Mouse (Mus musculus): ENCODE measurements around the gene Ccdc15. TPM values are rescaled to one million over a fixed set of nuclear protein-coding genes. Genes with fewer than 3 reads are reported as not detected.

Gene Ccdc15
- polyA plus RNA-seq, 1 experiment from 2014 or later, result 8.0 TPM

DNA sequence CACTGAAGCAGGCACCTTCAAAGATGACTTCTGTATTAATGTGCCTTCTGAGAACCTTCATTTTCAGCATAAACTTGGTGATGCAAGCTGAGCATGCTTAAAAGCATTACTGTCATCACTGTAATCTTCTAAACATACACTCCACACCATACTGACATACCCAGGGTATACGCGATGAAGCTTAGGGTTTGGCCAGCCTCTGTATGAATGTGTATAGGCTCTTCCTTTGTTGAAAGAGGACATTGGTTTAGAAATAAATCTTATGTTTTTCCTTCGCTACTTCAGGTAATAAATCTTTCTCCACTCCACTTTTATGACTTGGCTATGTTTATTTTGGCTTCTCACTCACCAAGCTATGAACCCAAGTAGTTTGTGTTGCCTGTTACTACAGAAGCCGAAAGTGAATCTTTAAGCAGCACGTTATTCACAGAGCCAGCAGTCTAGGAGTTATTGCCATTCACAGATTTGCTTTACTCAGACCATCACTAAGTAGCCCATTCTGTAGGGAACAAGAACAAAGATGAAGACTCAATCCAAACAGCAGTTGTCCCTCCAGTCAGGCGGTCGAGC is 23.1 kb upstream of the Ccdc15 start:
- WGBS, result 90% methylated on average over 7 of the region's 7 CpGs
- Histone ChIP-seq H3K27ac (replicated peaks; ENCODE audit: low read depth, low read length) (no peak overlapping the region), H3K9me3 (replicated peaks; ENCODE audit: control insufficient read depth, low read length) (no peaks in the 10 kb centered on the region), H3K9ac (replicated peaks; ENCODE audit: low read length) (no peak overlapping the region), H3K4me1 (ENCODE audit: control insufficient read depth, insufficient read depth, low read length) (no peaks in the 10 kb centered on the region), H3K4me2 (ENCODE audit: low read depth, low read length) (no peak overlapping the region), H3K27me3 (ENCODE audit: control insufficient read depth, insufficient read depth, low read length) (no peaks in the 10 kb centered on the region; the same call in 1 of the 2 replicates), H3K4me3 (ENCODE audit: low read depth, low read length) (no peak overlapping the region), H3K36me3 (replicated peaks; ENCODE audit: control insufficient read depth, insufficient read depth, low read depth, low read length) (no peaks in the 10 kb centered on the region)
- no peak for DNase-seq (ENCODE audit: low spot score)
- ATAC-seq (replicated peaks; ENCODE audit: insufficient number of reproducible peaks, low FRiP score, low TSS enrichment, low read depth), result no peak

DNA sequence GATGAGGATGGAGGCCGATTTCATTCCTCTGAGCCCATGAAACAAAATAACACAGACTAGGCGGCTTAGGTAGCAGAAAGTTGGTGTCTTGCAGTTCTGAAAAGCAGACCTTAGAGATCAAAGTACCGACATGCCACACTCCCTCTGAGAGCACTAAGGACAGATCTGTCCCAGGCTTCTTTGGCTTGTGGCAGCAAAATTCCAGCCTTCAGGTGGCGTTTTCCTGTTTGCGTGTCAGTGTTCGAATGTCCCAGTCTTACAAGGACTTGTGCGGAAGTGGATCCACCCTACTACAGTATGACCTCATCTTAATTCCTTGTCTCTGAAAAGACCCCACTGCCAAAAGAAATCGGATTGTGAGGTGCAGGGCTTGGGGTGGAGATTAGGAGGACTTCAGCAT is 20.6 kb upstream of the Ccdc15 start:
- Histone ChIP-seq H3K4me2 (ENCODE audit: low read depth, low read length) (no peak overlapping the region), H3K9me3 (replicated peaks; ENCODE audit: control insufficient read depth, low read length) (no peaks in the 10 kb centered on the region), H3K4me3 (ENCODE audit: low read depth, low read length) (no peak overlapping the region), H3K27me3 (ENCODE audit: control insufficient read depth, insufficient read depth, low read length) (no peaks in the 10 kb centered on the region; the same call in 1 of the 2 replicates), H3K27ac (replicated peaks; ENCODE audit: low read depth, low read length) (no peak overlapping the region), H3K9ac (replicated peaks; ENCODE audit: low read length) (no peak overlapping the region), H3K4me1 (ENCODE audit: control insufficient read depth, insufficient read depth, low read length) (no peaks in the 10 kb centered on the region), H3K36me3 (replicated peaks; ENCODE audit: control insufficient read depth, insufficient read depth, low read depth, low read length) (no peaks in the 10 kb centered on the region)
- WGBS, result 77% methylated on average over 8 of the region's 8 CpGs
- DNase-seq (ENCODE audit: low spot score) (no peak), ATAC-seq (replicated peaks; ENCODE audit: insufficient number of reproducible peaks, low FRiP score, low TSS enrichment, low read depth) (no peak)

DNA sequence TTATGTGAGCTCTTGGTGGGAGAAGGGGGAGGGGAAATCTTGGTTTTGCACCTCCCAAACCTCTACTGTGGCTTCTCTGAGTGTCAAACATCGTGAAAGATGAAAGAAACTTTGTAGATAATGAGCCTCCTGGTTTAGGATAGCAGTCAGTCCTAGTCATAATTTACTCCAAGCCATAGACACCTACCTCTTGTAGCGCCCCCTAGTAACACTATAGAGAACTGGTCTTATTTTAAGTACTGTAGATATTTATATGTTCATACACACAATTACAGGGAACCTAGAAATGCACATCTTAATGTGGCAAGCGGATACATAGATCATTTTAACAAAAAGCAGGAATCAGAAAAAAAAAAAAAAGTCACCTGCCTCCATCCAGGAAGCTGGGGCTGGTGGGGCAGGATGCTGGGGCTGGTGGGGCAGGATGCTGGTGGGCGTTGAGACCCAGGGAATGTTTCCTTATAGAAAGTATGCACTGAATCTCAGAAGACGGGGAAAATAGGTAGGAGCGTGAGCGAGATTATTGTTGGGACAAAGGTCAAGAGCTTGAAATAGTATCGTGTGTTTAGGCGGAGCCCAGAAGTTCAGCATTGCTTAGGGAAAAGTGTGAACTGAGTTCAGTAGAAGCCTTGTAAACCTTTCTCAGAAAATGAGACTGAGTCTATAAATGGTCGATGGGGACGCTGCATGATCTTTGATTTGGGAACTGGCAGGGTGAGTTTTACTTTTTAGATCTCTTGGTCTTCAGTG is 20.0 kb upstream of the Ccdc15 start:
- Histone ChIP-seq H3K27ac (replicated peaks; ENCODE audit: low read depth, low read length) (no peak overlapping the region), H3K9me3 (replicated peaks; ENCODE audit: control insufficient read depth, low read length) (no peaks in the 10 kb centered on the region), H3K4me2 (ENCODE audit: low read depth, low read length) (no peak overlapping the region), H3K27me3 (ENCODE audit: control insufficient read depth, insufficient read depth, low read length) (no peaks in the 10 kb centered on the region; the same call in 1 of the 2 replicates), H3K9ac (replicated peaks; ENCODE audit: low read length) (no peak overlapping the region), H3K4me3 (ENCODE audit: low read depth, low read length) (no peak overlapping the region), H3K36me3 (replicated peaks; ENCODE audit: control insufficient read depth, insufficient read depth, low read depth, low read length) (no peaks in the 10 kb centered on the region), H3K4me1 (ENCODE audit: control insufficient read depth, insufficient read depth, low read length) (no peaks in the 10 kb centered on the region)
- DNase-seq (ENCODE audit: low spot score), result no peak
- no peak for ATAC-seq (replicated peaks; ENCODE audit: insufficient number of reproducible peaks, low FRiP score, low TSS enrichment, low read depth)
- WGBS, result 80% methylated on average over 11 of the region's 11 CpGs

DNA sequence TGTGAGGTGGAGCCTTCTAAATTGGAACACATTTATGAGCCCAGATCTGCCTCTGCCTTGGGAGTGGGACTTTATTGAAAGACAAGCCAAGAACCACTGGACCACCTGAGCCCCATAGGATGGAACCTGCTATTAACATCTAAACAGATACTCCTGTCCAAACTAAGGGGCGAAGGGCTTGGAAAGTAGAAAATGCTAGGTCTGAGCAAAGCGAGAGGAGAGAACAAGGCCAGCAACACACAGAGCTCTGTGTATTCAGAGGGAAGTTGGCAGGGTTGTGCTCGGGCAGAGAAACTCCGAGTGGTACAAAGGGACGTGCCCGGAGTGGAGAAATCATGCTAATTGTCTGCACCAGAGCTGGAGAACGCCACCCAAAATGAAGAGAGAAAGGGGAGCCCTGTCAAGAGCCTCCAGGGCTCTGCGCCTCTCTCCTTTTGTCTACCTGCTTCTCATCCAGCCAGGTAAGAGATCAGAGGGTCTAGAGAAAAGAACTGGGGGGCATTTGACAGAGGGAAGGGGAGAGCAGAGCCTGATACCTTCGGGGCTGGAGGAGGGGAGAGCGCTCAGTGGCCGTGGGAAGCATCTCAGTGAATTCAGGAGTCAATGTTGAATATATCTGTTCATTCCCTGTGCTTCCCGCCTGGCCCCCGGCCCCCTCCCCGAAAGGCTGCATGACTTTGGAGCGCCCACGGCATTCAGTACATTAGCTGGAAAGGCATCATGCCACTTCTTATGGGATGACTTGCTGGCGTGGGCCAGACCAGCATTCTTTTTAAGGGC is 19.3 kb upstream of the Ccdc15 start, which contains the start of gene Hepacam:
Hepacam (plus strand) TSS at position 51 of the 780 bp plus-strand sequence.
- Histone ChIP-seq H3K4me2 (ENCODE audit: low read depth, low read length) (no peak within 1 kb of the TSS), H3K9me3 (replicated peaks; ENCODE audit: control insufficient read depth, low read length) (no peaks in the 10 kb centered on the region), H3K9ac (replicated peaks; ENCODE audit: low read length) (no peak within 1 kb of the TSS), H3K4me3 (ENCODE audit: low read depth, low read length) (no peak within 1 kb of the TSS), H3K27me3 (ENCODE audit: control insufficient read depth, insufficient read depth, low read length) (no peaks in the 10 kb centered on the region; the same call in 1 of the 2 replicates), H3K36me3 (replicated peaks; ENCODE audit: control insufficient read depth, insufficient read depth, low read depth, low read length) (no peaks in the 10 kb centered on the region), H3K27ac (replicated peaks; ENCODE audit: low read depth, low read length) (no peak within 1 kb of the TSS), H3K4me1 (ENCODE audit: control insufficient read depth, insufficient read depth, low read length) (no peaks in the 10 kb centered on the region)
- DNase-seq (ENCODE audit: low spot score), result no peak
- no peak for ATAC-seq (replicated peaks; ENCODE audit: insufficient number of reproducible peaks, low FRiP score, low TSS enrichment, low read depth)
- WGBS, result 80% methylated on average over 17 of the region's 17 CpGs

DNA sequence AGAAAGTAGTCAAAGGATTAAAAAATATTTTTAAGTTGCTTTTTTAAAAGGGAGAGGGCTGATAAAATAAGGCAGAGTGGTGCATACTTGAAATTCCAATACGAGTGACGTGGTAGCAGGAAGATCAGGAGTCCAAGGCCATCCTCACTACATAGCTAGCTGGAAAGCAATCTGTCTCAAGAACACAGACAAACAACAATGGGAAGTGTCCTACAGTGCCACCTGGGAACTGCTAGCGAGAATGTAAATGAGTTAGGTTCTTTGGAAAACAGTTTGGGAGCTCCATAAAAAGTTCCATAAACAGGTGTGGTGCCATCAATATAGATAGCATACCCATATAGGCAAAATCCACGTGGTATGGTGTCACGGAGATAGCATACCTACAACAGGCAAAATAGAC is 17.5 kb upstream of the Ccdc15 start:
- no peaks in the 10 kb centered on the region for H3K4me1 ChIP-seq (ENCODE audit: control insufficient read depth, insufficient read depth, low read length)
- H3K4me2 ChIP-seq (ENCODE audit: low read depth, low read length), result no peak overlapping the region
- H3K9ac ChIP-seq (replicated peaks; ENCODE audit: low read length), result no peak overlapping the region
- H3K27ac ChIP-seq (replicated peaks; ENCODE audit: low read depth, low read length), result no peak overlapping the region
- H3K36me3 ChIP-seq (replicated peaks; ENCODE audit: control insufficient read depth, insufficient read depth, low read depth, low read length), result no peaks in the 10 kb centered on the region
- WGBS, result 63% methylated on average over 5 of the region's 5 CpGs
- DNase-seq (ENCODE audit: low spot score) (no peak), ATAC-seq (replicated peaks; ENCODE audit: insufficient number of reproducible peaks, low FRiP score, low TSS enrichment, low read depth) (no peak)
- no peaks in the 10 kb centered on the region for H3K9me3 ChIP-seq (replicated peaks; ENCODE audit: control insufficient read depth, low read length)
- no peaks in the 10 kb centered on the region for H3K27me3 ChIP-seq (ENCODE audit: control insufficient read depth, insufficient read depth, low read length)
- H3K4me3 ChIP-seq (ENCODE audit: low read depth, low read length), result no peak overlapping the region

DNA sequence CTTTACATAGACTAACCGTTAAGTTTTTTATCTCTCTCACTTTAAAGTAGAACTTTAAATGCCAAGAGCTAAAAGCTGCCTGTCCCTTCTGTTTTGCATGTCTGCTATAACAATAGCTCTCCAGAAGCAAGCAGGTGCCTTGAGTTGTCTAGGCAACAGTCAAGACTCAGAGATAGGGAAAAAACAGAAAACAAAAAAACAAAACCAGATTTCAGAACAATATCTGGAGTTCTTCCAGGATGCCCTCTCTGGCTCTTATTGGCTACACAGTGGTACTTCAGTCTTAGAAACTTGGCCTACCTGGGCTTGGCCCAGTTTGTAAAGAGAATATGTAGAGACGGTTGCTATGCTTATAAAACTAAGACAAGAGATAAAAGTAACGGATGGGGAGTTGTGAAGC is 16.2 kb upstream of the Ccdc15 start:
- Histone ChIP-seq H3K9me3 (replicated peaks; ENCODE audit: control insufficient read depth, low read length) (no peaks in the 10 kb centered on the region), H3K9ac (replicated peaks; ENCODE audit: low read length) (no peak overlapping the region), H3K4me1 (ENCODE audit: control insufficient read depth, insufficient read depth, low read length) (no peaks in the 10 kb centered on the region), H3K4me2 (ENCODE audit: low read depth, low read length) (no peak overlapping the region), H3K27ac (replicated peaks; ENCODE audit: low read depth, low read length) (no peak overlapping the region), H3K36me3 (replicated peaks; ENCODE audit: control insufficient read depth, insufficient read depth, low read depth, low read length) (no peaks in the 10 kb centered on the region), H3K4me3 (ENCODE audit: low read depth, low read length) (no peak overlapping the region), H3K27me3 (ENCODE audit: control insufficient read depth, insufficient read depth, low read length) (no peaks in the 10 kb centered on the region)
- ATAC-seq (replicated peaks; ENCODE audit: insufficient number of reproducible peaks, low FRiP score, low TSS enrichment, low read depth) (no peak), DNase-seq (ENCODE audit: low spot score) (no peak)
- WGBS, result 83% methylated on average over 3 of the region's 3 CpGs

DNA sequence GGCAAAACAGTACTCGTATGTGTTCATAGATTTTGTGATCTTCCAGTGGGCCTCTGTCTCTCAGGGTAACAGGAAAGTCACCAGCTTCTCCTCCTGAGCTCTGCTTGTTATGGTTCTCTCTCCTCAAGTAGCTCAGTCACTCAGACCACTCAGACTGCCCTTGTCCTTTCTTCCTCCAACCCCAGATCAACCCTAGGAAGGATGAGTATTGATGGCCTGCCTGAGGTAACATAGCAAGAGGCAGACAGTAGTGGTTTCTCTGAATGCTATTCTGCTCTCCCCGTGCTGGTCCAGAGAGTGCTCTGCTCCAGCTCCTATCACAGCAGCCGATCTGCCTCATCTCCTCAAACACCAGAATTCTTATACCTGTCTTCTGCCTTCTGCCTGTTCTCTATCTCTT is 15.3 kb upstream of the Ccdc15 start:
- ATAC-seq (replicated peaks; ENCODE audit: insufficient number of reproducible peaks, low FRiP score, low TSS enrichment, low read depth) (no peak), DNase-seq (ENCODE audit: low spot score) (no peak)
- H3K27ac ChIP-seq (replicated peaks; ENCODE audit: low read depth, low read length), result no peak overlapping the region
- no peaks in the 10 kb centered on the region for H3K27me3 ChIP-seq (ENCODE audit: control insufficient read depth, insufficient read depth, low read length)
- no peaks in the 10 kb centered on the region for H3K9me3 ChIP-seq (replicated peaks; ENCODE audit: control insufficient read depth, low read length)
- H3K4me3 ChIP-seq (ENCODE audit: low read depth, low read length), result no peak overlapping the region
- H3K36me3 ChIP-seq (replicated peaks; ENCODE audit: control insufficient read depth, insufficient read depth, low read depth, low read length), result no peaks in the 10 kb centered on the region
- no peak overlapping the region for H3K4me2 ChIP-seq (ENCODE audit: low read depth, low read length)
- 65% methylated on average over 3 of the region's 3 CpGs for WGBS
- H3K4me1 ChIP-seq (ENCODE audit: control insufficient read depth, insufficient read depth, low read length), result no peaks in the 10 kb centered on the region; the same call in 1 of the 2 replicates
- H3K9ac ChIP-seq (replicated peaks; ENCODE audit: low read length), result no peak overlapping the region

DNA sequence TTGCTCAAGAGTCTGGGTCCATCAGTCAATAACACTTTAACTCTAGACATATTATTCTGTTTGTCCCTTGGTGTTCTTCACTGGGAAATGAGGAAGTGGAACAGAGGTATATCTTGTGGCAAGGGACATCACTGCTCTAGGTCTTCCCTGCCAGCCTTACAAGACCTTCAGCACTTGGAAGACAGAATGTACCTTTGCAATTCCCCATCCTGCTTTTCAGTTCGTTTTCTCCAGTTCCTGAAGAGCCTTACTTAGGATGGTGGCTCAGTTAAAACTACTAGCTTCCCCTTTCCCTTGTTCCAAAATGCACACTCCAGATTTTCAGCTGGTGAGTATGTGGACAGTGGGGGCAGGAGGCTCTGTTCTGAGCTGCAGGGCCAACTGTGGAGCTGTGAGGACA is 14.6 kb upstream of the Ccdc15 start:
- Histone ChIP-seq H3K9me3 (replicated peaks; ENCODE audit: control insufficient read depth, low read length) (no peaks in the 10 kb centered on the region), H3K4me3 (ENCODE audit: low read depth, low read length) (no peak overlapping the region), H3K36me3 (replicated peaks; ENCODE audit: control insufficient read depth, insufficient read depth, low read depth, low read length) (no peaks in the 10 kb centered on the region), H3K27me3 (ENCODE audit: control insufficient read depth, insufficient read depth, low read length) (no peaks in the 10 kb centered on the region), H3K9ac (replicated peaks; ENCODE audit: low read length) (no peak overlapping the region), H3K27ac (replicated peaks; ENCODE audit: low read depth, low read length) (no peak overlapping the region), H3K4me2 (ENCODE audit: low read depth, low read length) (no peak overlapping the region), H3K4me1 (ENCODE audit: control insufficient read depth, insufficient read depth, low read length) (no peaks in the 10 kb centered on the region; the same call in 1 of the 2 replicates)
- WGBS, result 74% methylated on average over 1 of the region's 1 CpGs
- DNase-seq (ENCODE audit: low spot score) (no peak), ATAC-seq (replicated peaks; ENCODE audit: insufficient number of reproducible peaks, low FRiP score, low TSS enrichment, low read depth) (no peak)

Measured in embryonic facial prominence, embryonic 11.5 days (tissue).